Mouse (Mus musculus) stomach, embryonic 16.5 days (tissue): ENCODE measurements around the gene Nrxn3. TPM values are rescaled to one million over a fixed set of nuclear protein-coding genes. Genes with fewer than 3 reads are reported as not detected.

ENCODE experiments used
- ATAC-seq: fragments of 200-750 bp; cut with Nextera tagmentation; 2 replicates; pipeline ENCODE4 v1.8.0; 2017; ENCODE audit warnings: moderate number of reproducible peaks, moderate TSS enrichment; ENCODE audit not compliant: insufficient read depth, low FRiP score
- H3K27ac ChIP-seq: fragments of 300-500 bp; sonication (generic); 2 replicates; pipeline ENCODE4 v1.5.1; 2014; ENCODE audit warnings: low read length
- H3K27me3 ChIP-seq: fragments of 300-500 bp; sonication (generic); 2 replicates; pipeline ENCODE4 v1.6.1; 2014; ENCODE audit warnings: low read length, control low read depth, mixed read lengths; ENCODE audit not compliant: control insufficient read depth, insufficient read depth
- H3K36me3 ChIP-seq: fragments of 300-500 bp; sonication (generic); 2 replicates; pipeline ENCODE4 v1.6.1; 2014; ENCODE audit warnings: low read length; ENCODE audit not compliant: control insufficient read depth, insufficient read depth
- H3K4me1 ChIP-seq: fragments of 300-500 bp; sonication (generic); 2 replicates; pipeline ENCODE4 v1.6.1; 2014; ENCODE audit warnings: low read length, control low read depth, mixed read lengths; ENCODE audit not compliant: control insufficient read depth, insufficient read depth
- H3K4me2 ChIP-seq: fragments of 300-500 bp; sonication (generic); 2 replicates; pipeline ENCODE4 v1.6.1; 2014; ENCODE audit warnings: low read depth, low read length, mixed read lengths
- H3K4me3 ChIP-seq: fragments of 300-500 bp; sonication (generic); replicated peaks from 2 replicates; pipeline ENCODE4 v1.5.1; 2014; ENCODE audit warnings: mild to moderate bottlenecking, low read length
- H3K9ac ChIP-seq: fragments of 300-500 bp; sonication (generic); 2 replicates; pipeline ENCODE4 v1.6.1; 2014; ENCODE audit warnings: low read length
- H3K9me3 ChIP-seq: fragments of 300-500 bp; sonication (generic); replicated peaks from 2 replicates; pipeline ENCODE4 v1.6.1; 2016; ENCODE audit warnings: low read length, control low read depth; ENCODE audit not compliant: control insufficient read depth
- WGBS: fragments of 180-500 bp; shearing (Covaris S2); extraction: QIAGEN DNeasy Blood & Tissue Kit; methylation state at CpG from one replicate; pipeline ENCODE4 v1.1.7; 2014; 5-methylcytosine and 5-hydroxymethylcytosine counted together
- polyA plus RNA-seq: library from polyadenylated mRNA; unstranded; fragments of >200 nt; fragmentation: Nextera tagmentation; extraction: Ambion mirVana; gene quantifications from 2 replicates; pipeline ENCODE4 v1.2.1, GENCODE M21; 2015

Nrxn3 gene
- polyA plus RNA-seq, 1 experiment from 2014 or later: 2.2 TPM

DNA sequence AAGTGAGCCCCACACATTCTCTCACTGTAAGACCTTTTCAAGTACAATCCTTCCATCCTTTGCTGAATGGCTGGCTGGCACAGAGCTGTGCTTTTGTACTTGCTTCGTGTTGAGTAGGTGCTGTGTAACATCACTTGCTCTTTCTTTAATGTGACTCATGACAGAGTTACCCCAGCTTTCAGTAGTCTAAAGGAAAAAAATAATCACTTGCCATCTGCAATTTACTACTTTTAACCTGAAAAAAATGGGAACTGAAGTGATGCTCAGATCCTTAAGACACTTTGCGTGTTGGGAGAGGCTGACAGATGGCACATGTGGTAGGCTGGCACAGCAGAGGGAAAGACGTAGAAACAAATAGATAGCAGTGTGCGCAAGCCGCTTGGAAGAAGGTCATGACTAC is 987.8 kb downstream of the Nrxn3 start:
- H3K9me3 ChIP-seq: no peaks in the 10 kb centered on the region
- no peaks in the 10 kb centered on the region for H3K4me1 ChIP-seq
- H3K36me3 ChIP-seq: no peaks in the 10 kb centered on the region
- no peaks in the 10 kb centered on the region for H3K27me3 ChIP-seq
- no peak overlapping the region for H3K27ac ChIP-seq
- no peak overlapping the region for H3K4me3 ChIP-seq
- H3K9ac ChIP-seq: no peak overlapping the region
- no peak for ATAC-seq
- 87% methylated on average over 5 of the region's 5 CpGs for WGBS
- H3K4me2 ChIP-seq: no peak overlapping the region

DNA sequence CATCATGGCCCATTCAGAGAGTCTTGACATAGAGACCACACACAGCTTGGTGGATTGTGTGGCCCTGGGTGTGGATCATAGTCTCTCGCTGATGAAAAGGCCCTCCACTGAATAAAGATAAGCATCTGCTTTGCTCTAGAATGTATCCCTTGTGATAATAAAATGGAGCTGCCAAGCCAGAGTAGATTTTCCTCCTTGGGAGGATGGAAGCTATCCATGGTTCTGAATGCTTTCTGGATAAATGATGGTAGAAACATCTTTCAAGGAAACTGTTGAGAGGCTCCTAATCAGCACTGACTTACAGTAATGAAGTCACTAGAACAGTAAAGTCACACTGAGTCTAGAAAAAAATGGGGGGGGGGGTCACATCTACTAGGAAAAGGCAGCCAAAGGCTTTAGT is 989.1 kb downstream of the Nrxn3 start:
- ATAC-seq: no peak
- Histone ChIP-seq H3K9ac (no peak overlapping the region), H3K27me3 (no peaks in the 10 kb centered on the region), H3K9me3 (no peaks in the 10 kb centered on the region), H3K4me3 (no peak overlapping the region), H3K36me3 (no peaks in the 10 kb centered on the region), H3K4me2 (no peak overlapping the region), H3K27ac (no peak overlapping the region), H3K4me1 (no peaks in the 10 kb centered on the region)
- WGBS: 77% methylated on average over 1 of the region's 1 CpGs

DNA sequence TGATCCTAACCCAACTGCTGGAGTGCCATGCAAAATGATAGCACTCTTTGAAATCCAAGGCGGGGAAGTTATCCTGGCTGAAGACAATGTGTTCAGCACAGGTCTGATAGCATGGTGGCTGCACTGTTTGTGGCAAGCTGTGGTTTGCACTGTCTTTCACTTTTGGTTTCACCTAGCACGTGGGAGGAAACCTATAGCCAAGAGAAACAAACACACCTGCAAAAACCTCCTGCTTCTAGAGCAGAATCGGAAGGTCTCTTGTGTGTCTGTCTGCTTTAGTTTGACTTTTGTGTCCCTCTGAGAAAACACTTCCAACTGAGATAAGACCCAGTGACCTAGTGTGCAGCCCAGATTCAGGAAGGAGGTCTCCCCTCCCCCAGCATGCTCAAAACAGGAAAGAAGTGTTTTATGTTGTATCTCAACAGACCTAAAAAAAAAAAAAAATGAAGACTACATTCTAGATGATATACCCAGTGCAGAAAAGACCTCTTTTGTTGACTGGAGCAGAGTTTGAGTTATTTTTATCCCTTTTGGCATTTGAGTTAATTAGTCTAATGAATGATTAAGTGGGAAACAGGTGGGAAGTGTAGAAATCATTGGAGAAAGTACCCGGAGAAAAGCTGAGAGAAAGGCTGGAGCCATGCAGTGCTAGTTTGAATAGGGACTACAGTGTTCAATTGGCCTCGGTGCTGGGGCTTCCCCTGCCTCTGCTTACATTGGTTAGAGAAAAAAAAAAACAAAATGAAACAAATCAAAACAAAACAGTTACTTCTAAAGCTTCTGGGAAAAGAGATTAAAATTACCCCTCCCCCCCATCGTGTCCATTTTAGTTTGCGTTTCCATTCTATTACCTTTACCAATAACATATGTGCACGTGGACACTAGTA is 996.8 kb downstream of the Nrxn3 start:
- no peak overlapping the region for H3K9ac ChIP-seq
- H3K27me3 ChIP-seq: no peaks in the 10 kb centered on the region
- no peak for ATAC-seq
- WGBS: 50% methylated on average over 8 of the region's 8 CpGs
- no peak overlapping the region for H3K4me2 ChIP-seq
- H3K4me1 ChIP-seq: no peaks in the 10 kb centered on the region
- no peak overlapping the region for H3K27ac ChIP-seq
- no peaks in the 10 kb centered on the region for H3K9me3 ChIP-seq
- H3K4me3 ChIP-seq: no peak overlapping the region
- H3K36me3 ChIP-seq: no peaks in the 10 kb centered on the region

DNA sequence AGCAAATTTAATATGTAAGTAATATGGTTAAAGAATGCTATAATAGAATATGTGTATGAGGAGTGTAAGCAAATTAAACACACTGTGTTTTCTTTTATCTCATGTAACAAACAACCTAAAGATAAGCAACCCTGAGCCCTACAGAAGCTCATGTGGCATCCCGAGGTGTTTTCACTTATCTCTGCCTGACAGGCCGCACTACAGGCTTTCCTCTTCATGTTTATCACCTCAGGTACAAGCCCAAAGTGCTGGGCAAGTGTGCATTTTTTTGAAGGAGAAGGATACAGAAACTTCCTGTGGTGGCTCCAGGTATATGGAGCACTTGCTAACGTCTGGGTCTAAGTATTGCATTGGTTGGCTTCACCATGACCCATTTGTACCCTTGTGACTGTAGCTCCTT is 998.3 kb downstream of the Nrxn3 start:
- no peak overlapping the region for H3K4me3 ChIP-seq
- H3K4me2 ChIP-seq: no peak overlapping the region
- no peak overlapping the region for H3K27ac ChIP-seq
- H3K36me3 ChIP-seq: no peaks in the 10 kb centered on the region
- ATAC-seq: no peak
- no peaks in the 10 kb centered on the region for H3K27me3 ChIP-seq
- no peak overlapping the region for H3K9ac ChIP-seq
- H3K4me1 ChIP-seq: no peaks in the 10 kb centered on the region
- no peaks in the 10 kb centered on the region for H3K9me3 ChIP-seq
- 52% methylated on average over 3 of the region's 3 CpGs for WGBS

DNA sequence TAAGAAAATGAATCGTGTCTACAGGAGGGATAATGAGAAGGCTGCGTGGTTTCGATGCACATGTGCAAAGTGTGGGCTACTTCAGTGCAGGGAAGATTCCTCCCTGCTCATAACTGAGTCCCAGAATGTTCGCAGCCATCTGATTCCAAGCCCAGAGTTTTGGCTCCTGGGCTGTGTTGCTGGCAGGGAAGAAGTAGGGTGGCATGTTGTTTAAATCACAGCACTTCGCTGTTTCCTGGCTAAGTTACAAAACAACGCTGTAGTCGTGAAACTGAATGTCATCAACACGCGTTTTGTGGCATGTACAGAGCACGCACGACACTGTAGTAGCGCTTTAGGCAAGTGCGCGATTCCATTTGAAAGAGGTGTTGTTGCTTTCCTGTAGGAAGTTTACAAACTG is 999.8 kb downstream of the Nrxn3 start:
- H3K36me3 ChIP-seq: no peaks in the 10 kb centered on the region
- no peak overlapping the region for H3K4me3 ChIP-seq
- 85% methylated on average over 14 of the region's 14 CpGs for WGBS
- H3K27me3 ChIP-seq: no peaks in the 10 kb centered on the region
- H3K4me2 ChIP-seq: no peak overlapping the region
- no peaks in the 10 kb centered on the region for H3K4me1 ChIP-seq
- no peak overlapping the region for H3K9ac ChIP-seq
- no peak for ATAC-seq
- H3K9me3 ChIP-seq: no peaks in the 10 kb centered on the region
- no peak overlapping the region for H3K27ac ChIP-seq

DNA sequence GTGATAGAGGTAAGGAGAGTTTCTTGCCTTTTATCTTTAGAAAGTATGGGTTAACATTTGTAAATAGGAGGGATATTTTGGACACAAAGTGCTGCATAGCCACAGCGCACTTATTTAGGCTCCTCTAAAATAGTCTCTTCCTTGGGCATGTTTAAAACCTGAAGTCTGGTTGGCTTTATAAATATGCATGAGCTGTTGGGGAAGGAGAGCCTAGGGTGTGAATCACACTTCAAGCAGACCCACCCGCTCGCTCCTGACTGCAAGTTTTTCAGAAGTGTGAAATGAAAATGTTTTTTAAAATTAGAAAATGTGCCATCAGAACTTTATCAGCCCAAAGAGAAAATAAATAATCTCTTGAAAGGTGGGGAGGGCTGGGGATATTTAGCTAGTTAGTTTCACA is 1001.4 kb downstream of the Nrxn3 start:
- Histone ChIP-seq H3K4me3 (no peak overlapping the region), H3K9me3 (no peaks in the 10 kb centered on the region), H3K27ac (no peak overlapping the region), H3K36me3 (no peaks in the 10 kb centered on the region), H3K4me2 (no peak overlapping the region), H3K4me1 (no peaks in the 10 kb centered on the region), H3K27me3 (no peaks in the 10 kb centered on the region), H3K9ac (no peak overlapping the region)
- 67% methylated on average over 3 of the region's 3 CpGs for WGBS
- no peak for ATAC-seq

DNA sequence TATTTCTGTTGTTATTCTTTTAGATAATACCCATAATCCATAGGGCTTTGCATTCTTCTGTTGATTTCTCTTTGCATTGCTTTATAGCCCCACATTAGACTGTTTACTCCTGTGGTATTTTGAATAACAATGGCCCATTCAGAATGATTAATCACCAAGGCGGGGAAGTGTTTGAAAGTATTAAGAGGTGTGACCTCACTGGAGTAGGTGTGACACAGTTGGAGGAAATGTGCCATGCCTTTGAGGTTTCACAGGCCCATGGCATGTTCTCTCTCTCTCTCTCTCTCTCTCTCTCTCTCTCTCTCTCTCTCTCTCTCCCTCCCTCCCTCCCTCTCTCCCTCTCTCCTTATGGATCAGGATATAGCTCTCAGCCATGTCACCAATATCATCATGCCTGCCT is 1019.6 kb downstream of the Nrxn3 start:
- H3K4me2 ChIP-seq: no peak overlapping the region
- WGBS: 47% methylated on average over 1 of the region's 1 CpGs
- no peak overlapping the region for H3K4me3 ChIP-seq
- ATAC-seq: no peak
- no peak overlapping the region for H3K27ac ChIP-seq
- H3K27me3 ChIP-seq: no peaks in the 10 kb centered on the region
- no peaks in the 10 kb centered on the region for H3K9me3 ChIP-seq
- no peak overlapping the region for H3K9ac ChIP-seq
- no peaks in the 10 kb centered on the region for H3K4me1 ChIP-seq
- H3K36me3 ChIP-seq: no peaks in the 10 kb centered on the region

DNA sequence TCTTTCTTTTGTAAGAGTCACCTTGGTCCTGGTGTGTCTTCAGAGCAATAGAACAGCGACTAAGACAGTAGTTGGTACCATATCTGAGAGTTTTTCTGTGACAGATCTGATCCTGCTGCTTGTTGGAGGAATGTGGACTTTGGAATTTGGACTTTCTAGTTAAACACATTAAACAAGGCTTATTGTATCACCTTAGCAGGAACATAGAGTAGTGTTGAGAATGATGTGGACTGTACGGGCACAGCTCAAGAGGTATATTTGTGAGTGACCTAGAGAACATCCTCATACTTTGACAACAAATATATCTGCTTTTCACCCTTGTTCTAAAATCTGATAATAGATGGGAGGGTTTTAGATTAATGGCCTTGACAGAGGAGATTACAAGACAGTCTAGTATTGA is 1020.1 kb downstream of the Nrxn3 start:
- H3K4me3 ChIP-seq: no peak overlapping the region
- no peaks in the 10 kb centered on the region for H3K36me3 ChIP-seq
- ATAC-seq: no peak
- no peaks in the 10 kb centered on the region for H3K27me3 ChIP-seq
- H3K9ac ChIP-seq: no peak overlapping the region
- no peak overlapping the region for H3K4me2 ChIP-seq
- WGBS: 67% methylated on average over 2 of the region's 2 CpGs
- no peaks in the 10 kb centered on the region for H3K9me3 ChIP-seq
- no peaks in the 10 kb centered on the region for H3K4me1 ChIP-seq
- no peak overlapping the region for H3K27ac ChIP-seq

DNA sequence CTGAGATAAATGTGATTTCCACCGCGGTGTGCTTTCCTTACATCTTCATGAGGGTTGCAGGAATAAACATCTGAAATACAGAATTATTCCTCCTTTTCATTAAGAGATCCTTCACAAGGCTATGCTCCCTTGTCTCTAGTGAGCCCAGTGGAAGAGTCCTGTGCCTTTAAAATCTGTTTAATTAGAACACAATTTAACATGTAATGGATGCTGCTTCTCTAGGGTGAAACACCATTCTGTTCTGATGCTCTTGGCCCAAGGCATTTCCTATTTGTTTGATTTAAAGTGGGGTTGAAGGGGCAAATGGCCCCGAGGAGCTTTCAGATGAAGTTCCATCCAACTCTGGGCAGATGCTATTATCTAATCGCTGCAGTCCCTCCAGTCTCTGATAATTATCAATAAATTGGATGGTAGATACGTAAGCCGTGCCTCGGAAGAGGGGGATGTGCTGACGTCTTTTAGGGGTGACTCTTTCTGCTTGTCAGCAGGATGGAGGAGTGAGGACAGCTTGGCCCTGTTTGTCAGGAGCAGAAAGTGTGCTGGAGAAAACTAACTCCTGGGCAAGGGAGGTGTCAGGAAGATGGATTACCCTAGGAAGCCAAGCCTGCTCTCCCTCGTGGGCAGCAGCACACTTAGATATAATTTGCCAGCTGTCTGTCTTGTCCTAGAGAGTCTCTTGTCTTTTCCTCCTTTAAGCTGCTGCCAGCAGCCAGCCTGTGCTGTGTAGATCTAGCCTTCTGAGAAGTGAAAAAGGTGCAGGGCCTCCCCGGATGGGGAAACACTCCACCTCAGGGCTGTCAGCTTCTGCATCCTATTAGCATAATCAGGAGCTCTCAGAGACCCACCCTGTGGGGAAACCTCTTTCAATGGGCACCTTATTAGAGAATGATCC is 1041.8 kb downstream of the Nrxn3 start:
- Histone ChIP-seq H3K9me3 (no peaks in the 10 kb centered on the region), H3K4me1 (no peaks in the 10 kb centered on the region), H3K27ac (no peak overlapping the region), H3K27me3 (no peaks in the 10 kb centered on the region), H3K9ac (no peak overlapping the region), H3K4me2 (no peak overlapping the region), H3K36me3 (no peaks in the 10 kb centered on the region), H3K4me3 (no peak overlapping the region)
- 33% methylated on average over 10 of the region's 10 CpGs for WGBS
- ATAC-seq: no peak
